Mouse (Mus musculus): ENCODE data around the gene Morc1.

The Morc1 gene

GRCm38 (mm10) chr16:48474896-48475802 lies 44.1 kb downstream of the Morc1 start:
- in situ Hi-C loops (cut with MboI, MseI): no loop called here

GRCm38 (mm10) chr16:48479266-48479848 lies 48.3 kb downstream of the Morc1 start:
- in situ Hi-C loops (cut with MboI, MseI): no loop called here

- in situ Hi-C loops (cut with MboI, MseI): loop anchor here (10.0 kb wide), 1 partner anchor 1252 kb away; no protein-coding TSS in a partner anchor
Measured at GRCm38 (mm10) chr16:48516776-48517499, 85.9 kb downstream of the Morc1 start.

GRCm38 (mm10) chr16:48519569-48519968 lies 88.5 kb downstream of the Morc1 start:
- in situ Hi-C loops (cut with MboI, MseI): loop anchor here (10.0 kb wide), 1 partner anchor 1255 kb away; no protein-coding TSS in a partner anchor

GRCm38 (mm10) chr16:48537108-48537507 lies 106.1 kb downstream of the Morc1 start:
- in situ Hi-C loops (cut with MboI, MseI): no loop called here

- in situ Hi-C loops (cut with MboI, MseI): no loop called here
Measured at GRCm38 (mm10) chr16:48562290-48563080, 131.4 kb downstream of the Morc1 start.

- in situ Hi-C loops (cut with MboI, MseI): loop anchor here (10.0 kb wide), 1 partner anchor 156 kb away; the partner anchor contains the start of gene Gm5485
Measured at GRCm38 (mm10) chr16:48570354-48570753, 139.3 kb downstream of the Morc1 start.

- in situ Hi-C loops (cut with MboI, MseI): loop anchor here (10.0 kb wide), 1 partner anchor 159 kb away; the partner anchor contains the start of gene Gm5485
Measured at GRCm38 (mm10) chr16:48574072-48574471, 143.0 kb downstream of the Morc1 start.

GRCm38 (mm10) chr16:48574499-48574898 lies 143.5 kb downstream of the Morc1 start:
- in situ Hi-C loops (cut with MboI, MseI): loop anchor here (10.0 kb wide), 1 partner anchor 160 kb away; the partner anchor contains the start of gene Gm5485

- in situ Hi-C loops (cut with MboI, MseI): loop anchor here (25.0 kb wide), 1 partner anchor 352 kb away; no protein-coding TSS in a partner anchor
Measured at GRCm38 (mm10) chr16:48585369-48585768, 154.3 kb downstream of the Morc1 start.

- in situ Hi-C loops (cut with MboI, MseI): loop anchor here (10.0 to 25.0 kb wide), 2 partner anchors 220 to 343 kb away; partner anchors contain the start of gene Retnlb
Measured at GRCm38 (mm10) chr16:48594457-48594856, 163.4 kb downstream of the Morc1 start.

GRCm38 (mm10) chr16:48595216-48595615 lies 164.2 kb downstream of the Morc1 start:
- in situ Hi-C loops (cut with MboI, MseI): loop anchor here (10.0 to 25.0 kb wide), 2 partner anchors 220 to 342 kb away; partner anchors contain the start of gene Retnlb

- in situ Hi-C loops (cut with MboI, MseI): no loop called here
Measured at GRCm38 (mm10) chr16:48603735-48604211, 172.7 kb downstream of the Morc1 start.

- in situ Hi-C loops (cut with MboI, MseI): no loop called here
Measured at GRCm38 (mm10) chr16:48606476-48607038, 175.5 kb downstream of the Morc1 start.

GRCm38 (mm10) chr16:48608224-48608623 lies 177.2 kb downstream of the Morc1 start:
- in situ Hi-C loops (cut with MboI, MseI): no loop called here

GRCm38 (mm10) chr16:48610866-48611265 lies 179.8 kb downstream of the Morc1 start:
- in situ Hi-C loops (cut with MboI, MseI): no loop called here

- in situ Hi-C loops (cut with MboI, MseI): no loop called here
Measured at GRCm38 (mm10) chr16:48611436-48611835, 180.4 kb downstream of the Morc1 start.

- in situ Hi-C loops (cut with MboI, MseI): no loop called here
Measured at GRCm38 (mm10) chr16:48613783-48614182, 182.7 kb downstream of the Morc1 start.

- in situ Hi-C loops (cut with MboI, MseI): no loop called here
Measured at GRCm38 (mm10) chr16:48620510-48620909, 189.5 kb downstream of the Morc1 start.

- in situ Hi-C loops (cut with MboI, MseI): no loop called here
Measured at GRCm38 (mm10) chr16:48621019-48621418, 190.0 kb downstream of the Morc1 start.
